Mouse (Mus musculus) liver, postnatal 0 days (tissue): ENCODE results near the gene Hs3st2.

ENCODE experiments used
- CTCF ChIP-seq: sonication (generic); IDR thresholded peaks from 2 replicates; pipeline ENCODE4 v1.5.1; 2016; ENCODE audit warnings: antibody characterized with exemption, low read depth
- EP300 ChIP-seq: IDR thresholded peaks from 2 replicates; pipeline ENCODE4 v1.6.1; 2016; ENCODE audit warnings: antibody characterized with exemption, low read depth, mild to moderate bottlenecking

- no peak for TF ChIP-seq CTCF
- TF ChIP-seq EP300: no peak
These were observed 45.2 kb downstream of the Hs3st2 start for GRCm38 (mm10) chr7:121436884-121437283.
